Mouse (Mus musculus): Measurements from ENCODE around the gene Gng7.
"Not testable (repeated sequence)": the region's sequence is repeated elsewhere in the genome, so short reads cannot be mapped to it uniquely, and the experiment has no call there.

The Gng7 gene

DNA sequence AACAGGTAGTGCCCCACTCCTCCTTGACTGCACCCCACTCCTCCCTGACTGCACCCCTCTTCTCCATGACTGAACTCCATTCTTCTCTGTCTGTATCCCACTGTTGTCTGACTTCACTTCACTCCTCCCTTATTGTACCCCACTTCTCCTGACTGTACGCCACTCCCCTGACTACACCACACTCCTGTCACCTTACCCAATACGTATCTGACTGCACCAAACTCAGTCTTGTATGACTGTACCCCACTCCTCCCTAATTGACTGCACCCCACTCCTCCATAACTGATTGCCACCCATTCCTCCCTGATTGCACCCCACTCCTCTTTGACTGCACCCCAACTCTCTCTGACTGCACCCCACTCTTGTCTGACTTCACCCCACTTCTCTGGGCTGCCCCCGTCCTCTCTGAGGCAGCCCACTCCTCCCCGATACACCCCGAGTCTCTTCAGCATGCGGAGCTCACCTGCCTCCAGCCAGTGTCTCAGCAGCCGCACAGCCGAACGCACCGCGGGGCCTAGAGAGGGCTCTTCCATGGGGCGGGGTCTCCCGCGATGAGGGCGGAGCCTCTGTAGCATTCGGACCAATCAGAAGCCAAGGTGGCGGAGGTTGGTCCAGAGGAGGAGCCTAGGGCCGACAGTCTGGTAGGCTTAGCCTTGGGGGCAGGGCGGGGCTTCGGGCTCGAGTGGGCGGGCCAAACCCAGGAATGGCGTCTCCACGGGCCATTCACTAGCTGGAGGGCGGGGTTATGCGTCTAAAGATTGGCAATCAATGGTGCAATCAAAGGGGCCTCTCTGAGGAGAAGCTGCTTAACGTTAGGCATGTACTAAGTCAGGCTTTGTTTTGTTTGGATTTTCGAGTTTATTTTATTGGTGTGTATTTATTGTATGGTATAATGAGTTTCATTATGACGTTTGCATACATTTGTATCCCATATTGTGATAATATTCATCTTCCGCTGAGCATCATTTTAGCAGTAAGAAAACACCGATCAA is at the start of gene Gng7:
Gene Gng7 (minus strand): TSS at position 553 of the 992 bp plus-strand sequence.
- DNase-seq (ENCODE audit: low read depth, low spot score) = peak; percentile 90

DNA sequence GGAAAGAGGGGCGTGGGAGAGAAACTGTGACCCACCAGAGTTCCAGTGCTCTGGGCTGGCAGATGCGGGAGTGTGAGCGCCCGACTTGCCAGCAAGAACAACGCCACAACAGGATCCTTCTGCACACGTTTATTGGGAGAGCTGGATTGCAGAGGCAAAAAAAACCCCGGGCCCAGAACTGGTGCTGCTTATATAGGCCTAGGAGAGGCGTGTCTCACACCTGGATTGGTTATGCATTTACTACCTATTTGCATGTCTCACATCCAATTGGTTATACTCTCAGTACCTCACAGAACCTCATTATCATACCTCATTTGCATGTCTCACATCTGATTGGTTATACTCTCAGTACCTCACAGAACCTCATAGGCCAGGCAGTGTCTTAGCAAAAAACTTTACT is 49.8 kb upstream of the Gng7 start:
- DNase-seq (ENCODE audit: low read depth, low spot score) = not testable (repeated sequence)

DNA sequence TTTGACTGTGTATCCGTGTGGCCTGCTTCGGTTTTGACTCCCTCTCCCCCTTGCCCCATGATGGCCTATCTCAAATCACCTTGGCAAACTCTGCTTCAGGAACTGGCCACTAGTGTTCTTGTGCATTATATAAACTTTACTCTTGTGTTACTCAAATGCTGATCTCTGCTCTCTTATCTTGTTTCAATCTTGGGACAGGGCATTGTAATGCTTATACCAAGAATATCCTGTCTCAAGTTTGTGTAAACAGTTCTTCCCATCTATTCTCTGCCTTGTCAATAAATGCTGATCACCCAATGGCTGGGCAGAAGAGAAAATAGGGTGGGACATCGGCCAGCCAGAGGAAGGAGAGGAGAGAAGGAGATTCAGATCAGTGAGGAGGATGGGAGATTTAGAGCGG is 48.0 kb upstream of the Gng7 start:
- no peak for DNase-seq (ENCODE audit: low read depth, low spot score)

DNA sequence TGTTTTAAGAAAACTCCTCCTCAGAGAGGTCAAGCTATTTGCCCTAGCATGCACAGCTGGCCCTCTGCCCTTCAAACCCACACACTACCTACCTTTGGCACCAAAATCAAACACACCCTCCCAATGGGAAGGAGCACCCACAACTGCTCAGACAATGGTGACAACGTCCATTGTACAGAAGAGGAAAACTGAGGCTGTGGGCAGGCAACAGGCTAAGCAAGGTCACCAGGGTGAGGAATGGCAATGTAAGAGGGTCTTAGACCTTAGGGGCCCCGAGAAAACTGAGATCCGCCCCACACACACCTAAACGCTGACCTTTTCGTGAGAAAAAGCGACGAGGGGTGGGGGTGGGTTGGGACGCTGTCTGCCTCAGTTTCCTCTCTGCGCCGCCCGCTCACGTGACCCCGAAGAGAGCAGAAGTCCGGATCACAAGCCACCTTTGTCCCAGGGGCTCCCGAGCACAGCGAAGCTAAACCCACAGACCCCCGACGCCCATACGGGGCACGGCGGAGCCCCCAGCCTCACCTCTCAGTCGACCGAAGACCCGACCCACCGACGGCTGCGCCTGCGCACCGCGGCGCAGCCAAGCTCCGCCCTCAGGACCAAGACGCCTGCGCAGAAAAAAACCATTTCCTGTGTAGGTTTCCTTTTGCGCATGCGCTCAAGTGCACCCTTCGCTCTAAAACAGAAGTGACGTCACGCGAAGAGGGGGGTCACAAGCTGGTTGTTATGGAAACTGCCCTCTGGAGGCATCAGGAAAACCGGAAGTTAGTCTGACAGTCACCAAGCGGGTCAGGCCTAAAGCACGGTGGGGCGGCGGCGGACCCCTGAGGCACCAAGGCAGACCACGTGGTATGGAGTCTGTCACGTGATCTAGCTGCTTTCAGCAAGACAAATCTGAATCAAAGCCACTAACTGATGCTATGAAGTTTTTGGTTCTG is 45.1 kb upstream of the Gng7 start, which contains the start of gene Sgta:
Gene Sgta (minus strand): TSS at position 579 of the 941 bp plus-strand sequence.
- peak; percentile 97 for DNase-seq (ENCODE audit: low read depth, low spot score)

GRCm38 (mm10) chr10:81058896-81059295 is 44.2 kb upstream of the Gng7 start:
- no peak for DNase-seq (ENCODE audit: low read depth, low spot score)

- no peak for DNase-seq (ENCODE audit: low read depth, low spot score)
Measured at GRCm38 (mm10) chr10:81057406-81058130, 42.8 kb upstream of the Gng7 start.

DNA sequence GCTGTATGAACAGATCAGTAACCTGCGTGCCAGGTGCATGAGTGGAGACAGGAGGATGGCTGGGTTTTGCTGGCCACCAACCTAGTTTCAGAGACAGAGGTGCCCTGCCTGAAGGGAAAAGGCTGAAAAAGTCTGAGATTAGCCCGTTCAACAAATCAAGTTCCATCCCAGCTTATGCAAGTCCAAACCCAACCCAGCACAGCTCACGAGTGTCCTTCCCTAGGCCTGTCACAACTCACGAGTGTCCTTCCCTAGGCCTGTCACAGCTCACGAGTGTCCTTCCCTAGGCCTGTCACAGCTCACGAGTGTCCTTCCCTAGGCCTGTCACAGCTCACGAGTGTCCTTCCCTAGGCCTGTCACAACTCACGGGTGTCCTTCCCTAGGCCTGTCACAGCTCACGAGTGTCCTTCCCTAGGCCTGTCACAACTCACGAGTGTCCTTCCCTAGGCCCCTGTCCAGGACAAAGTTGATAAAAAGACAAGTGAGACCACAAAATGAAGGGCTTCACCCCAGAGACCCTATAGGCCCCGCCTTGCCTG is 41.1 kb upstream of the Gng7 start:
- DNase-seq (ENCODE audit: low read depth, low spot score) = not testable (repeated sequence)

GRCm38 (mm10) chr10:81055169-81055568 is 40.4 kb upstream of the Gng7 start:
- no peak for DNase-seq (ENCODE audit: low read depth, low spot score)

DNA sequence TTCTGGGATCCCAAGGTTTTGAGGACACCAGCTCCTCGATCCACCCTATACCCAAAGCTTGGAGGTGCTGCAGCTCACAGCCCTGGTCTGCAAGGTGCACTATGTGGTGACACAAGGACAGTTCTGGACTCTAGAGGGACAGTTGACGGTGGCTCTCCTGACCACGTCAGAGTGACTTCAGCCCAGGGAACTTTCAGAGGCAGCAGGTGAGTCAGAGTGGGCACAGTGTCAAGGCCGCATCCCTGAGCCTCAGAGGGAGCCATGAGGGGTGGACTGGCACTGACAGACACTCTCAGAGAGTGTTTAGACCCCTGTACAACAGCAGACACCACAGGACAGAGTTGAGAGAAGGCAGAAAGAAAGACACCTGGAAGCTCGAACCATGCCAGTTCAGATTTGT is 37.8 kb upstream of the Gng7 start:
- no peak for DNase-seq (ENCODE audit: low read depth, low spot score)

DNA sequence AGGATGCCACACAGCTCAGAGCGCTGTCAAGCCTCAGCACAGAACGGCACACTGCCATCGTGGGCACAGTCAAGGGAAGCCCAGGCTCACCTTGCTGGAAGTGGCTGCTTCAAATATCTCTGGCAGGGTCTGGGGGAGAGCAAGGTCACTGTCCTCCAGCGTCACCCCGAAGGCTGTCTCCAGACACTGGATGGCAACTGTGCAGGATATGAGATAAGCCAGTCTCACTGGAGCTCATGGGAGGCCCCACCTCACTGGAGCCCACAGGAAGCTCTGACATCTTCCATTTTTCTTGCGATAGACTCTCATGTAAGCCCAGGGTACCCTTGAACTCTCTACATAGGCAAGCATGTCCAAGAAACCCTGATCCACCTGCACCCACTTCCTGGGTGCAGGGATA is 36.4 kb upstream of the Gng7 start:
- no peak for DNase-seq (ENCODE audit: low read depth, low spot score)

DNA sequence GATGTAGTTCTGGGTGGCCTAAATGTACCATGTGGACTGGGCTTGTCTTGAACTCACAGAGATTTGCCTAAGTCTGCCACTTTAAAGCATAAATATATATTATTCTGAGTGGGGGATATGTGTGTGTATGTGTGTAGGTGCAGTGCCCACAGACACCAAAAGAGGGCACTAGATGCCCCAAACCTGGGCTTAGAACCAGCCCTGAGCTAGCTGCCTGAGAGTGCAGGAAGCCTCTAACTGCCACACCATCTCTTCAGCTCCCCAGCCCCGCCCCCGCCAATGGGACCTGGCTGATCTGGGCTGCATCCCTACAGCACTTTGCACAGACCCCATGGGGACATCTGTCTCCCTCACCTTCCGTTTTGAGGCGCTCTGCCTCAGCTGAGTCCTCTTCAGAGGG is 35.9 kb upstream of the Gng7 start:
- peak; percentile 49 for DNase-seq (ENCODE audit: low read depth, low spot score)

DNA sequence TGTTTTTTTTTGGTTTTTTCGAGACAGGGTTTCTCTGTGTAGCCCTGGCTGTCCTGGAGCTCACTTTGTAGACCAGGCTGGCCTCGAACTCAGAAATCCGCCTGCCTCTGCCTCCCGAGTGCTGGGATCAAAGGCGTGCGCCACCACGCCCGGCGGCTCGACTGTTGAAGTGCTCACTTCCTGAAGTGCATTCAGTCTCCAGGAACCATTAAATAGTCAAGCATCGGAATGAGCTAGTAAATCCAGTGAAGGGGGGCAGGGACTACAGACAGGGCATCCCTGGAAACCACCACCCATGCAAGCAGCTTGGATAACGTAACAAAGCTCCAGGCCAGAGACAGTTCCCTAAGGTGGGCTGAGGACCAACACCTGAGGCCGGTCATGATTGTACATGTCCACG is 30.5 kb upstream of the Gng7 start:
- DNase-seq (ENCODE audit: low read depth, low spot score) = not testable (repeated sequence)

GRCm38 (mm10) chr10:81041458-81042175 is 26.9 kb upstream of the Gng7 start:
- peak; percentile 85 for DNase-seq (ENCODE audit: low read depth, low spot score)

DNA sequence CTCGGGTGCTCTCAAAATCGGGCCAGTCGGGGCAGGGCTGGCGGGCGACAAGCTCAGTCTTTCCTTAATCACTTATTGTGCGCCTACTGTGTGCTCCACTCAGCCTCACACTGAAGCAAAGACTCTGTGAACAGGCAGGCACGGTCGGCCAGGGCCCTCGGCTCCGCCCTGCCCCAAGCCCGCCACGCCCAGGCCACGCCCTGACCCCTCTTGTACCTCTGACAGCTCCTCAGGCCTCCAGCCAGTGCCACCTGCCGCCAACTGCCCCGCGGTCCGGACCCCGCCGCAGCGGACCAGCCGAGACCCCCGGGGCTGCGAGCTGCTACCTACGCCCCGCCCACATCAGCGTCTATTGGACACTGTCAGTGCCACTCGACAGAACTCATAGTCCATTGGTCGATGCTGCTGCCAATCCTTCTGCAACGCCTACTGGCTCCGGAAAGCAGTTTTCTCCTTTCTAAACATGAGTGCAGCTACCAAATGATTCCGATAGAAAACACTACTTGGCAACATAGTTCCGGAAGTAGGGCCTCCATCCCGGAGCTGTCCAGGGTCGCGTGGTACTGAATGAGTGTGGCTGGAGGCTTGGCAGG is 22.3 kb upstream of the Gng7 start, which contains the start of gene Slc39a3:
Gene Slc39a3 (minus strand): TSS at position 439 of the 593 bp plus-strand sequence.
- peak; percentile 98 for DNase-seq (ENCODE audit: low read depth, low spot score)

GRCm38 (mm10) chr10:81036251-81036650 is 21.5 kb upstream of the Gng7 start:
- peak; percentile 63 for DNase-seq (ENCODE audit: low read depth, low spot score)

- DNase-seq (ENCODE audit: low read depth, low spot score) = no peak
Measured at GRCm38 (mm10) chr10:81033586-81033985, 18.8 kb upstream of the Gng7 start.

GRCm38 (mm10) chr10:81029031-81029430 is 14.3 kb upstream of the Gng7 start:
- DNase-seq (ENCODE audit: low read depth, low spot score) = no peak

DNA sequence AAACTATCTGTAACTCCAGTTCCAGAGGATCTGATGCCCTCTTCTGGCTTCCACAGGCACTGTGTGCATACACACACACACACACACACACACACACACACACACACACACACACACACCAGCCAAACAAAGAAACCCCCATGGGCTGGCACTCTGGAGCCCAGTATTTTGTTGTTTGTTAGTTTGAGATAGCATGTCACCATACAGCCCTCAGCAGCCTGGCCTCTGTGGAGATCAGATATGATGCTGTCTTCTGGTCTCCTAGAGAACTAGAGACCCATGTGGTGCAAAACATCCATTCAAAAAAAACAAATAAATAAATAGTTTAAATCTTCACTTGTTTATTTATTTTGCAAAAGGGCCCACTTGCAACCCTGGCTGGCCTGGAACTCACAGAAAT is 13.5 kb upstream of the Gng7 start:
- DNase-seq (ENCODE audit: low read depth, low spot score) = no peak

GRCm38 (mm10) chr10:81027331-81027730 is 12.6 kb upstream of the Gng7 start:
- no peak for DNase-seq (ENCODE audit: low read depth, low spot score)

- no peak for DNase-seq (ENCODE audit: low read depth, low spot score)
Measured at GRCm38 (mm10) chr10:81026857-81027256, 12.1 kb upstream of the Gng7 start.

Measured in CD4-positive, CD25-positive, alpha-beta regulatory T cell, adult 2 months (primary cell).